Mouse (Mus musculus): ENCODE results near the gene Itih3. TPM values are rescaled to one million over a fixed set of nuclear protein-coding genes. Genes with fewer than 3 reads are reported as not detected.

Gene Itih3
- total and polyA plus RNA-seq, 2 experiments from 2014 or later = 0.72 to 2.4 TPM

DNA sequence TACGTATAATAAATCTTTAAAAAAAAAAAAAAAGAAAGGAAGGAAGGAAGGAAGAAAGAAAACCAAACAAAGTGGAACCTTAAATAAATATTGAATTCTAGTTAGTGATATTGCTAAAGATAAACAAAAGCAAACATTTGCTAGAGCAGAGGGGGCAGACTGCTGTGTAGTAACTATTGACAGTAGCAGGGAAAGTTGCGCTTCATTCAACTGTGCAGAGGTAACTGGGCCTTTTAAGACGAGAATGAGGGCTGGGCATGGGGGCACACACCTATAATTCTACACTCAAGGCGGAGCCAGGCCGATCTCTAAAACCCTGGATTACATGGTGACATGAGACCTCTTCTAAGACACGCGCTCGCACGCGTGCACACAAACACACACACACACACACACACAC lies 26.4 kb upstream of the Itih3 start:
- no peak for ATAC-seq (ENCODE audit: insufficient read depth, low read depth)
- TF ChIP-seq EP300 (IDR thresholded peaks at IDR 0.05; ENCODE audit: low read depth) (no peak), CTCF (IDR thresholded peaks at IDR 0.05; ENCODE audit: low read depth) (no peak)
- Histone ChIP-seq H3K9me3 (replicated peaks; ENCODE audit: control insufficient read depth, low read length) (no peaks in the 10 kb centered on the region), H3K4me2 (ENCODE audit: low read depth, low read length) (no peak overlapping the region), H3K36me3 (replicated peaks; ENCODE audit: control insufficient read depth, insufficient read depth, low read length) (no peaks in the 10 kb centered on the region), H3K27ac (ENCODE audit: low read depth) (no peak overlapping the region), H3K9ac (replicated peaks; ENCODE audit: low read depth, low read length) (no peak overlapping the region), H3K4me1 (ENCODE audit: control insufficient read depth, insufficient read depth) (peaks cover 9% of the 10 kb centered on the region), H3K27me3 (ENCODE audit: control insufficient read depth, insufficient read depth, low read length) (no peaks in the 10 kb centered on the region), H3K4me3 (ENCODE audit: low read depth, low read length) (no peak overlapping the region)
- 95% methylated on average over 10 of the region's 10 CpGs for WGBS
- no peak for DNase-seq (ENCODE audit: low spot score)

DNA sequence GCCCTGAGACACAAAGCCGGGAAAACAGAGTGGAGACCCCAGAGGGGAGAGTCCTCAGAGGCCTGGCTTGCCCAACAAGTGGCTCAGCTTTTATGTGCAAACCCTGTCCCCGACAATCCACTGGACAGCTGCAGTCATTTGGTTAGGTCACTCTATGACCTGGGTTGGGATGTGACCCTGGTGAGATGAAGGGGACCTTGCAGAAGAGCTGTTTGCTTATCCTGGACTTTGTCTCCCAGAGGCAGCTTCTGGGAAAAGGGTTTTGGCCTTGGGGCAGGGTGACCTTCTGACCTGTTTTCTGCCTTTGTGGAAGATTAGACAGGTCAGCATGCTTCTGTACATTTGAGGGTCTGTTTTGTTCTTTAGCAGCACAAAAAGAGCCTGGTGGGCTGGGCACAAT lies 21.2 kb upstream of the Itih3 start:
- Histone ChIP-seq H3K9ac (replicated peaks; ENCODE audit: low read depth, low read length) (no peak overlapping the region), H3K4me2 (ENCODE audit: low read depth, low read length) (no peak overlapping the region), H3K27ac (ENCODE audit: low read depth) (no peak overlapping the region), H3K4me3 (ENCODE audit: low read depth, low read length) (no peak overlapping the region), H3K27me3 (ENCODE audit: control insufficient read depth, insufficient read depth, low read length) (no peaks in the 10 kb centered on the region), H3K9me3 (replicated peaks; ENCODE audit: control insufficient read depth, low read length) (no peaks in the 10 kb centered on the region), H3K36me3 (replicated peaks; ENCODE audit: control insufficient read depth, insufficient read depth, low read length) (no peaks in the 10 kb centered on the region), H3K4me1 (ENCODE audit: control insufficient read depth, insufficient read depth) (no peaks in the 10 kb centered on the region)
- TF ChIP-seq CTCF (IDR thresholded peaks at IDR 0.05; ENCODE audit: low read depth) (no peak), EP300 (IDR thresholded peaks at IDR 0.05; ENCODE audit: low read depth) (no peak)
- ATAC-seq (ENCODE audit: insufficient read depth, low read depth) = no peak
- WGBS = 69% methylated on average over 2 of the region's 2 CpGs
- no peak for DNase-seq (ENCODE audit: low spot score)

DNA sequence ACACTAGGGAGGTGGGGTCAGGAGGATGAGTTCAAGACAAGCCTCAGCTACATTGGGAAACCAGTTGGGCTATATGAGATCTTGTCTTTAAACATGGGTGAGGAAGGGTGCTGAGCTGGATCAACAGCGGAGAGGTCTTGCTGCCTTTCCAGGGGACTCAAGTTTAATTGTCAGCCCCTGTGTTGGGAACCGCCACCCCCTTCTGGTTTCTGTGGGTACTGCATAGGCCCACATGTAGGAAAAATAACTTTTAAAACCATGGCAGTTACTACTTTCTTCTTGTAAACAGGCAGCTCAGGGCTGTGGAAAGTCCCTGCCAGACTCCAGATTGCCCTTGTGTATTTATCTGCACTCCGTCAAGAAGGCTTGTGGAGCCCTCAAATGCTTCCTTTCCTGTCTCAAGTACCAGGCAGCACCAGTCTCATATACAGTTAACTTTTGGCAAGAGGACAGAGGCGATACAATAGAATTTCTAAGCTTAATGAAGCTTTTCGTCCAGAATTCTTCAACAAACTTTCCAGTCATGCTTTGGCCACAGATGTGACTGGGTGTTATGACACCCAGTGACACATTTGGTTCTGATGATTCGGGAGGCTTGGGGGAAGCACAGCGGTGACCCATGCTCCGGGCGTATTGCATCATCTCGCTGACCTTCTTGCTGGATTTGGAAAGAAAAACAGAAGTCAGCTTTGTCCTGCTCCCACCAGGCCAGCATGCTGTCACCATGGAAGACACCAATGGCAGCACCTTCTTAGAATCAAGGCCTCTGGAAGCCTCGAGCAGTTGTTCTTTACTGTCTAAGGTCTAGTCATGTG lies 20.5 kb upstream of the Itih3 start:
- Histone ChIP-seq H3K36me3 (replicated peaks; ENCODE audit: control insufficient read depth, insufficient read depth, low read length) (no peaks in the 10 kb centered on the region), H3K4me2 (ENCODE audit: low read depth, low read length) (no peak overlapping the region), H3K9me3 (replicated peaks; ENCODE audit: control insufficient read depth, low read length) (no peaks in the 10 kb centered on the region), H3K9ac (replicated peaks; ENCODE audit: low read depth, low read length) (no peak overlapping the region), H3K4me3 (ENCODE audit: low read depth, low read length) (no peak overlapping the region), H3K27me3 (ENCODE audit: control insufficient read depth, insufficient read depth, low read length) (no peaks in the 10 kb centered on the region), H3K27ac (ENCODE audit: low read depth) (no peak overlapping the region), H3K4me1 (ENCODE audit: control insufficient read depth, insufficient read depth) (no peaks in the 10 kb centered on the region)
- peak; percentile 30 for DNase-seq (ENCODE audit: low spot score)
- WGBS = 58% methylated on average over 11 of the region's 11 CpGs
- TF ChIP-seq EP300 (IDR thresholded peaks at IDR 0.05; ENCODE audit: low read depth) (no peak), CTCF (IDR thresholded peaks at IDR 0.05; ENCODE audit: low read depth) (peak; percentile 67)
- ATAC-seq (ENCODE audit: insufficient read depth, low read depth) = 0 out of 2 replicates have a peak, but pooled peaks have one; percentile 44

DNA sequence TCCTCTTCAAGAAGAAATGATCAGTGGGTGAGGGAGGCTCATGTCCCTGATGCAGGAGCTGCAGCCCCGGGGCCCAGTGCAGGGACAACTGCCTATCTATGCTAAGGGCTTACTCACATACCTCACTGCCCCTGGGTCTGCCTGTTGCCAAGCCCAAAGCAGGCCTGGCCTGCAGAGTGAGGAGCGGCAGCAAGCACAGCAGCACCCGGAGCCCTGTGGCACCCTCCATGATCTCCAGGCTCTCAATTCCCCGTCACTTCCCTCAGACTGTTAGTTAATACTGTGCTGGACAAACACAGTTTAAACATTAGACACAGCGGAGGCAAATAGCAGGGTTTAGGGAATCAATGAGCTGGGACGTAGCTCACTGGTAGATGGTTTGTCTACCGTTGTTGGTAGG lies 19.5 kb upstream of the Itih3 start, which contains the start of gene Itih1:
Gene Itih1, minus strand, starts transcription at position 252 of the 400 bp plus-strand sequence.
- H3K9me3 ChIP-seq (replicated peaks; ENCODE audit: control insufficient read depth, low read length) = no peaks in the 10 kb centered on the region
- no peak within 1 kb of the TSS for H3K9ac ChIP-seq (replicated peaks; ENCODE audit: low read depth, low read length)
- no peak for TF ChIP-seq CTCF (IDR thresholded peaks at IDR 0.05; ENCODE audit: low read depth)
- no peak for TF ChIP-seq EP300 (IDR thresholded peaks at IDR 0.05; ENCODE audit: low read depth)
- no peak within 1 kb of the TSS for H3K27ac ChIP-seq (ENCODE audit: low read depth)
- ATAC-seq (ENCODE audit: insufficient read depth, low read depth) = no peak
- DNase-seq (ENCODE audit: low spot score) = no peak
- WGBS = 85% methylated on average over 7 of the region's 7 CpGs
- H3K4me2 ChIP-seq (ENCODE audit: low read depth, low read length) = no peak within 1 kb of the TSS
- no peaks in the 10 kb centered on the region for H3K4me1 ChIP-seq (ENCODE audit: control insufficient read depth, insufficient read depth)
- H3K36me3 ChIP-seq (replicated peaks; ENCODE audit: control insufficient read depth, insufficient read depth, low read length) = no peaks in the 10 kb centered on the region
- H3K27me3 ChIP-seq (ENCODE audit: control insufficient read depth, insufficient read depth, low read length) = no peaks in the 10 kb centered on the region
- H3K4me3 ChIP-seq (ENCODE audit: low read depth, low read length) = no peak within 1 kb of the TSS

DNA sequence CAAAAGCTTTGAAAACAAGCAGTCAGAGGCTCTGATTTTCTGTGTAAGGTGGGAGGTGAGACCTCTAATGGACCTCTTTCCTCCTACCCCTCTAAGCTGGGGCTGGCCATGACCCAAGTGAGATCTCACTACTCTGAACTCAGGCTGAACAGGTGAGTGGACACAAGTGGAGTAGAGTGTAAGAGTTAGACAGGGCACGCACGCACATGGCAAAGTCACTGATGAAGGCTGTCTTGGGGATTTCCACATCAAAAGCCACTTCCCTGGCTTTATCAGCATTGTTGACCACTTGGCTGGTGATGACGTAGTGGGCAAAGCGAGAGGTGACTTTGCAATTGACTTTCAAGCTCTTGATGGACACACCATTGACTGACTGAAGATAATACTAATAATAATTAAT lies 18.7 kb upstream of the Itih3 start:
- no peak overlapping the region for H3K4me3 ChIP-seq (ENCODE audit: low read depth, low read length)
- H3K36me3 ChIP-seq (replicated peaks; ENCODE audit: control insufficient read depth, insufficient read depth, low read length) = no peaks in the 10 kb centered on the region
- no peak for ATAC-seq (ENCODE audit: insufficient read depth, low read depth)
- H3K9me3 ChIP-seq (replicated peaks; ENCODE audit: control insufficient read depth, low read length) = no peaks in the 10 kb centered on the region
- DNase-seq (ENCODE audit: low spot score) = no peak
- no peak overlapping the region for H3K4me2 ChIP-seq (ENCODE audit: low read depth, low read length)
- no peak overlapping the region for H3K27ac ChIP-seq (ENCODE audit: low read depth)
- H3K9ac ChIP-seq (replicated peaks; ENCODE audit: low read depth, low read length) = no peak overlapping the region
- no peaks in the 10 kb centered on the region for H3K27me3 ChIP-seq (ENCODE audit: control insufficient read depth, insufficient read depth, low read length)
- TF ChIP-seq EP300 (IDR thresholded peaks at IDR 0.05; ENCODE audit: low read depth) = no peak
- no peak for TF ChIP-seq CTCF (IDR thresholded peaks at IDR 0.05; ENCODE audit: low read depth)
- WGBS = 67% methylated on average over 4 of the region's 4 CpGs
- H3K4me1 ChIP-seq (ENCODE audit: control insufficient read depth, insufficient read depth) = no peaks in the 10 kb centered on the region

DNA sequence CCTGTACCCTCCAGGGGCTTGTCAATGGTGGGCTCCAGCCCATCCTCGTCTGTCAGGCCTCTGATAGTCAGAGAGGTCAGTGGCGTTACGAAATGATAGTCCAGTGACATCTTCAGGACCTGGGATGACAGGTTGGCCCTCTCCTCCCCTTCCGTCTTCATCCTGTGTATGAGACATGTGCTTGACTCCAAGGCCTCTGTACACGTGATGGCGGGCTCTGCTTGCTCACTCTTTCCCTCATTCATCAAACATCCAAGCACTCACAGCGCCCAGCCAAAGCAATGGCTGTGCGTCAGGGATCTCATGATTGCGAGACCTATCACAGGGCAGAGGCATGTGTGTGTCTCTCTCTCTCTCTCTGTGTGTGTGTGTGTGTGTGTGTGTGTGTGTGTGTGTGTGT lies 9.8 kb upstream of the Itih3 start:
- no peaks in the 10 kb centered on the region for H3K9me3 ChIP-seq (replicated peaks; ENCODE audit: control insufficient read depth, low read length)
- H3K4me2 ChIP-seq (ENCODE audit: low read depth, low read length) = no peak overlapping the region
- no peak for DNase-seq (ENCODE audit: low spot score)
- H3K36me3 ChIP-seq (replicated peaks; ENCODE audit: control insufficient read depth, insufficient read depth, low read length) = no peaks in the 10 kb centered on the region
- 80% methylated on average over 9 of the region's 9 CpGs for WGBS
- no peak overlapping the region for H3K27ac ChIP-seq (ENCODE audit: low read depth)
- no peak for ATAC-seq (ENCODE audit: insufficient read depth, low read depth)
- H3K4me1 ChIP-seq (ENCODE audit: control insufficient read depth, insufficient read depth) = no peaks in the 10 kb centered on the region
- no peaks in the 10 kb centered on the region for H3K27me3 ChIP-seq (ENCODE audit: control insufficient read depth, insufficient read depth, low read length)
- H3K4me3 ChIP-seq (ENCODE audit: low read depth, low read length) = no peak overlapping the region
- no peak overlapping the region for H3K9ac ChIP-seq (replicated peaks; ENCODE audit: low read depth, low read length)
- TF ChIP-seq EP300 (IDR thresholded peaks at IDR 0.05; ENCODE audit: low read depth) (no peak), CTCF (IDR thresholded peaks at IDR 0.05; ENCODE audit: low read depth) (no peak)
